Mouse (Mus musculus) inflammation-experienced regulatory T-cells, adult 16 weeks (primary cell): ENCODE results near the gene Chd2. TPM values are rescaled to one million over a fixed set of nuclear protein-coding genes. Genes with fewer than 3 reads are reported as not detected.

Experiments
- polyA plus RNA-seq: library from polyadenylated mRNA; unstranded; fragments of 100-300 nt; shearing (Covaris generic); gene quantifications from one replicate; pipeline ENCODE4 v1.2.1, GENCODE M21; 2017

Gene Chd2
- 329 TPM for polyA plus RNA-seq

GRCm38 (mm10) chr7:73541412-73542130, at the start of gene Chd2:
TSS of gene Chd2 (minus strand) at chr7:73541830.

Other genes with a start within 250 kb of the Chd2 start
- not detected for gene Rgma, start 166.3 kb downstream of the Chd2 start, polyA plus RNA-seq
- gene Fam174b, start 198.5 kb upstream of the Chd2 start, polyA plus RNA-seq: 3.1 TPM